Mouse (Mus musculus) kidney, embryonic 15.5 days (tissue): ENCODE data around the gene Gal3st2c. TPM values are rescaled to one million over a fixed set of nuclear protein-coding genes. Genes with fewer than 3 reads are reported as not detected.
A peak's percentile ranks its signal among the peaks of the same experiment; 100 is the strongest.
"Not testable (repeated sequence)": the region's sequence is repeated elsewhere in the genome, so short reads cannot be mapped to it uniquely, and the experiment has no call there.

Source experiments
- ATAC-seq: fragments of 200-750 bp; cut with Nextera tagmentation; replicated peaks from 2 replicates; pipeline ENCODE4 v1.8.0; 2017; ENCODE audit warnings: moderate TSS enrichment; ENCODE audit not compliant: low FRiP score
- H3K27ac ChIP-seq: fragments of 300-500 bp; sonication (generic); 2 replicates; pipeline ENCODE4 v1.5.1; 2015; ENCODE audit warnings: mild to moderate bottlenecking, inconsistent platforms
- H3K27me3 ChIP-seq: fragments of 300-500 bp; sonication (generic); 2 replicates; pipeline ENCODE4 v1.6.1; 2015; ENCODE audit warnings: inconsistent platforms
- H3K36me3 ChIP-seq: fragments of 300-500 bp; sonication (generic); 2 replicates; pipeline ENCODE4 v1.6.1; 2015; ENCODE audit warnings: inconsistent platforms
- H3K4me1 ChIP-seq: fragments of 300-500 bp; sonication (generic); 2 replicates; pipeline ENCODE4 v1.6.1; 2015; ENCODE audit warnings: inconsistent platforms
- H3K4me2 ChIP-seq: fragments of 300-500 bp; sonication (generic); 2 replicates; pipeline ENCODE4 v1.6.1; 2015; ENCODE audit warnings: moderate library complexity, mild to moderate bottlenecking, inconsistent platforms
- H3K4me3 ChIP-seq: fragments of 300-500 bp; sonication (generic); replicated peaks from 2 replicates; pipeline ENCODE4 v1.5.1; 2015; ENCODE audit warnings: mild to moderate bottlenecking, inconsistent platforms
- H3K9ac ChIP-seq: fragments of 300-500 bp; sonication (generic); 2 replicates; pipeline ENCODE4 v1.6.1; 2015; ENCODE audit warnings: mild to moderate bottlenecking, inconsistent platforms
- H3K9me3 ChIP-seq: fragments of 300-500 bp; sonication (generic); replicated peaks from 2 replicates; pipeline ENCODE4 v1.6.1; 2016; ENCODE audit warnings: inconsistent platforms
- WGBS: fragments of 180-500 bp; shearing (Covaris S2); methylation state at CpG from one replicate; pipeline ENCODE4 v1.1.7; 2015; ENCODE audit warnings: mixed read lengths; 5-methylcytosine and 5-hydroxymethylcytosine counted together
- polyA plus RNA-seq: library from polyadenylated mRNA; unstranded; fragments of >200 nt; fragmentation: Nextera tagmentation; extraction: Ambion mirVana; gene quantifications from 2 replicates; pipeline ENCODE4 v1.2.1, GENCODE M21; 2015

Gene Gal3st2c
- polyA plus RNA-seq: not detected in 2 replicates

DNA sequence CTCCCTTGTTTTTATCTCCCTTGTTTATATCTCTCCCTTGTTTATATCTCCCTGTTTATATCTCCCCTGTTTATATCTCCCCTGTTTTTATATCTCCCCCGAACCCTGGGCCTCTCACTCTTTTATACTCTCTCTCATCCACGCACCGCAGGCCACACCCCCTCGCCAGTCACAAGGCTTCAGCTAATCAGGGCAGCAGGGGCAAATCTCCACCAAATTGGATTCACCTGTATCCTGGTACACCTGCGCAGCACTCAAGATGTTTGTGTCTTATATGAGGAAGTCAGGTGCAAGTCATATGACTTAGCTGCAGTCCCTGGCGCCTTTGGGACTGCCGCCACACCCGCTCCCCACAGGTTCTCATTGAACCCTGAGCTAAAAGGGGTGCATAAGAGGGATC, at the start of gene Gal3st2c:
TSS of gene Gal3st2c (plus strand) at position 301 of the 400 bp plus-strand sequence.
- not testable (repeated sequence) for H3K4me2 ChIP-seq, H3K27me3 ChIP-seq, H3K9me3 ChIP-seq, H3K27ac ChIP-seq, H3K36me3 ChIP-seq, H3K4me1 ChIP-seq, H3K9ac ChIP-seq, H3K4me3 ChIP-seq, ATAC-seq
- 90% methylated on average over 7 of the region's 8 CpGs for WGBS

DNA sequence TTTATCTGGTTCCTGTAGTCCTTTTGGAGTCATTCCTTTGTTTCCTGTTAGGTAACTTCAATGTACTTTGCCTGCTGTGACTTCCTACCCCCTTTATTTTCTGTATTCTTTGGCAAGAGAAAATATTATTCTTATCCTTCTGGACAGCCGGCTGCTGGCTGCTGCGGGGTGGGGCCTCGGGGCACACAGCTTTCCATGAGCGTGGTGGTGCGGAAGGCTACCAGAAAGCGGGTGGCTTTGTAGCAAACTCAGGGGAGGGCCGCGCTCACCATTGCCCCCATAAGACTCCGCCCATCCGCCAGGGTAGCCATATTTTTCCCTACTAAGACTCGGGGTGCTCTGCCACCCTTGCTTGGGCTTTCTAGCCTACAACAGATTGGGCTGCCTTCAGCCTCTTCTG, 41.2 kb upstream of the Gal3st2c start:
- no CpG with 5 or more reads among the region's 11 CpGs for WGBS
- H3K27ac ChIP-seq, H3K36me3 ChIP-seq, H3K27me3 ChIP-seq, ATAC-seq, H3K4me3 ChIP-seq, H3K9me3 ChIP-seq, H3K4me1 ChIP-seq, H3K4me2 ChIP-seq, H3K9ac ChIP-seq: not testable (repeated sequence)

DNA sequence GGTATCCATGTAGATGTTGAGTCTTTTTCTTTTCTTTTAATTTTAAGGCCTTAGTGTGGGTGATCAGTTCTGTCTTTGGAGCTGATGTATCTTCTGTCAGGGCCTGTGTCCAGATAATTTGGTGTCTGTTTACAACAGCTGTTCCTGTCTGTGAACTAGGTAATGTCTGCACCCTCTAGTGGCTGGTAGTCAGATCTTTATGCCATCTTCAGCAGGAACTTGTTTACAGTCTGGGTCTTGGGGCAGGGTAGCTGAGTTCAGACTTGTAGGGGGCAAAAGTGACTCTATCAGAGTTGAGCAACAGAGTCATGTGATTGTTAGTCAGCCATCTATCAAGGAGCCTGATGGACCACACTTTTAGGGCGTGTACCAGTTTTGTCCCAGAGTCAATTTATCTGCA, 23.8 kb upstream of the Gal3st2c start:
- 0 out of 2 replicates have a peak, but pooled peaks have one; percentile 43 for ATAC-seq
- not testable (repeated sequence) for H3K4me3 ChIP-seq, H3K4me2 ChIP-seq, H3K4me1 ChIP-seq, H3K36me3 ChIP-seq, H3K9ac ChIP-seq, H3K27ac ChIP-seq, H3K9me3 ChIP-seq, H3K27me3 ChIP-seq
- no CpG with 5 or more reads among the region's 1 CpGs for WGBS

DNA sequence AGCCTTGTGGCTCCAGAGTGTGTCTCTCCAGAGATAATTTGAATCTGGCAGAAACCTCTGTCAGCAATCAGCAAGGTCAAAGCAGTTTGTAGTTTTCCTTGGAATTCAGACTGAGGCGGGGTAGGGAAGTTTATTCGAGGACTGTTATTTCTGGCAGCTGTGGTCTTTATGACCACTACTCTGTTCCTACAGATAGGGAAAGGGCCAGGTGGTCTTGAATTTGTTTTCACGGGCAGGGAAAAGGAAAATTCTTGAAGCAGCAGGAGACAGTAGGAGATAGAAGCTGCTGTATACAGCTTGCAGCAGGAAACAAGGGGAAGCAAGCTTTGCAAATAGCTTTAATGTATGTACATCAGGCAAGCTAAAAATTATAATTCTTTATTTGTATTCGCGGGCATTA, 19.9 kb upstream of the Gal3st2c start:
- WGBS: 58% methylated on average over 4 of the region's 5 CpGs
- not testable (repeated sequence) for ATAC-seq, H3K36me3 ChIP-seq

DNA sequence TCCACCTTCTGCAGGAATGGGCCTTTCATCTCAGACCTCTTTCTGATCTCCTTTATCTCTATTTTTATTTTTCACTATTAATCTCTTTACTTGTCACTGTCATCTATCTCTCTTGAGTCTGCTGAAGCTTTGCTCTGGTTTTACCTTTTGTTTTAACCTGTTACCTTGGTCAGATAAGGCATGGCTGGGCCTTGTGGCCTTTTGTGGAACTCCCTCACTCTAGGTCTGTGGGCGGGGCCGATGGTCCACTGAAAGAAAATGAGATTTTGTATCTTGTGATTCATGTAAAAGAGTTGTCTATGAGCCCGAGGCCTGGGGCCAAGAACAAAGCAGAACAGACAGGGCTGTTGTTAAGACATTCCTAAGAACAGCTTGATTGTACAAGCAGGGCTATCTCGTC, 19.5 kb upstream of the Gal3st2c start:
- H3K4me2 ChIP-seq, H3K27me3 ChIP-seq, H3K4me1 ChIP-seq, H3K27ac ChIP-seq, H3K9ac ChIP-seq, H3K4me3 ChIP-seq, H3K9me3 ChIP-seq, H3K36me3 ChIP-seq, ATAC-seq: not testable (repeated sequence)
- no CpG with 5 or more reads among the region's 4 CpGs for WGBS

More for the DNA sequence above, 19.9 kb upstream of the Gal3st2c start:
- H3K27ac ChIP-seq, H3K4me3 ChIP-seq, H3K9me3 ChIP-seq, H3K27me3 ChIP-seq, H3K4me1 ChIP-seq, H3K9ac ChIP-seq, H3K4me2 ChIP-seq: not testable (repeated sequence)

DNA sequence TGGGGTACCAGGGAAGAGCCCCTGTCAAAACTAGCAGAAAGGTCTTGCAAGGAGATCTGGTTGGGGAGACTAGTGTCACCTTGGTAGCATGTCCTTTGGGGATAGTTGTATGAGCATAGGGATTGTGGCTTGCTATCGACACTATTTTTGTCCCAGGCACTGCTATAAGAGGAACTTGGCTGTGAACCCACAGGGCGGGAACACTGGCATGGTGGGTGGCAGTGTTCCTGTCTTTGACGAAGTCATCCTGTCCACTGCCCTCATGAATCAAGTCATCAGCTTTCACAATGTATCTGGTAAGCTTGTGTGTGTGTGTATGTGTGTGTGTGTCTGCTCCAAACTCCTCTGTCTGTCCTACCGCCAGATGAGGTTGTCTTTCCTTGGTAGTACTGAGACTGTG, 14.5 kb upstream of the Gal3st2c start:
- not testable (repeated sequence) for H3K4me3 ChIP-seq, H3K36me3 ChIP-seq, ATAC-seq, H3K9me3 ChIP-seq, H3K27me3 ChIP-seq, H3K4me1 ChIP-seq, H3K4me2 ChIP-seq, H3K27ac ChIP-seq, H3K9ac ChIP-seq
- WGBS: 70% methylated on average over 1 of the region's 4 CpGs

DNA sequence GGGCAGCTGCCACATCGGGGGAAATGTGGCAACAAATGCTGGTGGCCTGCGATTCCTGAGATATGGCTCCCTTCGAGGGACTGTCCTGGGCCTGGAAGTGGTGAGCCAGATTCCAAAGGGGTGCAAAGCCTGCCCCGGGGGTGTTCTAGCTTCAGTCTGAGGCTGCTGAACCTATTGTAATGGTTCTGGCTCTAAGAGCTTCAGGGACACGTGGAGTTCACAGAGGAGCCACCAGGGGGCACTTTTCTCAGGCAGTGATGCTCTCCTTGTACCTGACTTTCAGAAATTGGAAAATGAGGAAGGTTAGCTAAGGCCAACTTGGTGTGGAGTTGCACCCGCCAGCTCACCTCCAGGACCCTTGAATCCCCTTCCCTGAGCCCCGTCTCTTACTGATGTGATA, 12.0 kb upstream of the Gal3st2c start:
- not testable (repeated sequence) for H3K27ac ChIP-seq, H3K4me1 ChIP-seq, H3K36me3 ChIP-seq, H3K9me3 ChIP-seq, ATAC-seq, H3K27me3 ChIP-seq, H3K9ac ChIP-seq, H3K4me2 ChIP-seq, H3K4me3 ChIP-seq
- WGBS: no CpG with 5 or more reads among the region's 7 CpGs

DNA sequence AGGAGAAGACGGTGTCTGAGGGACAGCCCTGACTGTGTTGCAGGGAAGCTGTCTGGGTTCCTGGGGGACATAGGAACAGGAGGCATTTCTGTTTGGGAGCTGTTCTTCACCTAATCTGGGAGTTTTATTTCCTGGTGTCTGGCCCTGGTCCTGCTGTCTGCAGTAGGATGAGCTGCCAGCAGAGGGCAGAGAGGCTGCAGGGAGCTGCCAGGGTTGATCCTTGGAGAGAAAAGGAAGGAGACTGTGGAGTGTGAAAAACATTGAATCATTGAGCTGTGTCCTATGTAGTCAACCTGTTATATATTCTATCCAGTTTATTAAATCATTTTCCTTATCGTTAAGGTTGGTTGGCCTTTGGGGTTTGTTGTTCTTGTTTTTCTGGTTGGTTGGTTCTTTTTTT, 9.4 kb upstream of the Gal3st2c start:
- H3K4me2 ChIP-seq, H3K27me3 ChIP-seq, H3K4me3 ChIP-seq, H3K4me1 ChIP-seq, H3K9me3 ChIP-seq, H3K27ac ChIP-seq, H3K36me3 ChIP-seq, H3K9ac ChIP-seq: not testable (repeated sequence)
- ATAC-seq: peak; percentile 66; the same call in 1 of the 2 replicates
- no CpG with 5 or more reads among the region's 2 CpGs for WGBS

DNA sequence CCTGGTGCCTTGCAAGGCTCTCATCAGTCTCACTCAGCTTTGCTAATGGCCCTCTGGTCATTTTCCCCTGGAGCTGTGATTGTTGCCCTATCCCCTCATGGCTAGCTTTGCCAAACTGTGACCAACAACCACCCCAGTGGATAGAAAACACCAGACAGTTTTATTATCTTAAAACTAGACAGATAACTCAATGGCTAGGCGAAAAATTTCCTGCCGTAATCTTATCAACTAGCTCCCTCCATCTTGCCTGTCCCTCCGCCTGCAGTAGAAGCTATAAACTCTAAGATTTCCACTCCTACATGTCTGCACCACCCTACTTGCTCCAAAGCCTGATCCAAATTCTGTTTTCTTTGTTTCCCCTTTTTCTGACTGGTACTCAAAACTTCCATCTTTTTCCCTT, 4.1 kb upstream of the Gal3st2c start:
- H3K4me2 ChIP-seq: no peak overlapping the region
- H3K4me3 ChIP-seq: no peak overlapping the region
- ATAC-seq: no peak
- no peaks in the 10 kb centered on the region for H3K4me1 ChIP-seq
- H3K9ac ChIP-seq: no peak overlapping the region
- H3K9me3 ChIP-seq: no peaks in the 10 kb centered on the region
- no peaks in the 10 kb centered on the region for H3K27me3 ChIP-seq
- no peaks in the 10 kb centered on the region for H3K36me3 ChIP-seq
- 69% methylated on average over 3 of the region's 3 CpGs for WGBS
- H3K27ac ChIP-seq: no peak overlapping the region

DNA sequence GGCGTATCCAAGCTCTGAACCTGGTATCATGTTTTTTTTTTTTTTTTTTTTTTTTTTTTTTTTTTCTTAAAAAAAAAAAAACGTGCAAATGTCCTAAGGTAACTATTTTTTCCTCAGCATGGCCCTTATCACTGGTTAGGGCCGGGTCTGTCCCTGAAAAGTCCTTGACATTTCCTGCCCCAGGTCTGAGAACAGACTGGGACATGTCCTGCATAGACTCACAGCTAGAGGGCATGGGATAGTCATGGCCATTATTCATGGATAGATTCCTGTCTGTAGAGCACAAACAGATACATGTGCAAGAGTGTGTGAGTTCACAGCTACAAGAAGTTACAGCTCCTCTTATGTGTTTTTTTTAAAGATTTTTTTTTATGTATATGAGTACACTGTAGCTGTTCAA, 1.5 kb upstream of the Gal3st2c start:
- Histone ChIP-seq H3K27ac (no peak overlapping the region), H3K4me2 (no peak overlapping the region), H3K9ac (no peak overlapping the region), H3K27me3 (no peaks in the 10 kb centered on the region), H3K9me3 (no peaks in the 10 kb centered on the region), H3K36me3 (no peaks in the 10 kb centered on the region), H3K4me1 (no peaks in the 10 kb centered on the region), H3K4me3 (no peak overlapping the region)
- no peak for ATAC-seq
- WGBS: 62% methylated on average over 3 of the region's 3 CpGs

DNA sequence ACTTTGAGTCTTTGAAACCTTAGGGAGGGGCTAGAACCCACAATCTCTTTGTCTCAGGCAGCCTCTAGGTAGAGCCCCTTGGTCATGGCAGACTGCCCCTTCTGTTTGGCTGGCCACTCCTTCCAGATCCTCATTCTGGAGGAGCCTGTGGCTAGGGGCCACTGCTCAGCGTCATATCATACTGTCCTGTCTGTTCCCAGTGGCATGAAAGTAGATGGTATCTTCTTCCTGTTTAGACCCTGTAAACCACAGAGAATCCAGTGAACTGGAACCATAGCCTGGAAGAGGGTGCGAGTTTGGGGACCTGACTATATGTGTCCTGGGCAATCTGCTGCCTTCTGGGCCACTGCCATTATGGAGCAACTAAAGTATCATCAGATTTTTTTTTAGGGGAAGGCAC, 759 bp downstream of the Gal3st2c start:
- not testable (repeated sequence) for H3K4me3 ChIP-seq, ATAC-seq, H3K36me3 ChIP-seq, H3K27me3 ChIP-seq, H3K4me2 ChIP-seq, H3K9ac ChIP-seq, H3K9me3 ChIP-seq, H3K27ac ChIP-seq, H3K4me1 ChIP-seq
- 74% methylated on average over 2 of the region's 2 CpGs for WGBS

DNA sequence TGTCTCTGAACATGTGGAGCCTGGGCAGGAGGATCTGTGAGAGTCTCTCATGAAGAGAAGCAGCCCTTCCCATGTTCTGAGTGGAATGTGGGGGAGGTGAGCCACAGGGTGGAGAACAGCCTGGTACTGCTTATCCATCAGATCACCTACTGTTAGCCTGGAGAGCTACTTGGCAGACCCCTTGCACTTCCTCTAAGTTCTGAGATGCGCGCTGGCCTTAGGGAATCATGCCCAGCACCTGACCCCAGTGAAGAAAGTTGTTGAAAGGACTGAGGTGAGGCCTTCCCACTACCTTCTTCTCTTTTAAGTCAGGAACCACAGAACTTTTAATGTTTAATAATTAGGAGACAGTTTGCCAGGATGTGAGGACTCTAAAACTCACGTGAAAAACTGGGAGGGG, 1.2 kb downstream of the Gal3st2c start:
- H3K9me3 ChIP-seq, H3K27me3 ChIP-seq, H3K27ac ChIP-seq, H3K9ac ChIP-seq, ATAC-seq, H3K4me3 ChIP-seq, H3K4me2 ChIP-seq, H3K36me3 ChIP-seq, H3K4me1 ChIP-seq: not testable (repeated sequence)
- WGBS: 86% methylated on average over 3 of the region's 3 CpGs

DNA sequence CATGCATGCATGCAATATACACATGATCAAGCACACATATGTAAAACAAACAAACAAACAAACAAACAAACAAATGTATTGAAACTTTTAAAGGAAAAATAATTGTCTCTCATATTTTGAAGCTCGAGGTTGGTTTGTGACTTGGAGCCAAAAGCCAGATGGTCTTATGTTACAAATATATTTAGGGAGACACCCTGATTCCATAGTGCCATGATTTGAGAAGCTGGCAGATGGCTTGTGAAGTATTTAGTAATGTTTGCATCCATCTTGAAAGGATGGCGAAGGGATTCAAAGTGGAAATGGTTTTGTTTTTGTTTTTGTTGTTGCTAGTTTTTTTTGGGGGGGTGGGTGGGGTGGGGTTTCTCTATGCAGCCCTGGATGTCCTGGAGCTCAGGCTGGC, 10.7 kb downstream of the Gal3st2c start:
- H3K36me3 ChIP-seq: no peaks in the 10 kb centered on the region
- no peaks in the 10 kb centered on the region for H3K4me1 ChIP-seq
- H3K4me2 ChIP-seq: no peak overlapping the region
- H3K27ac ChIP-seq: no peak overlapping the region
- no peak for ATAC-seq
- 75% methylated on average over 2 of the region's 2 CpGs for WGBS
- no peak overlapping the region for H3K9ac ChIP-seq
- H3K4me3 ChIP-seq: no peak overlapping the region
- no peaks in the 10 kb centered on the region for H3K9me3 ChIP-seq
- H3K27me3 ChIP-seq: no peaks in the 10 kb centered on the region
